Mouse (Mus musculus): ENCODE results near the gene Mcl1. TPM values are rescaled to one million over a fixed set of nuclear protein-coding genes. Genes with fewer than 3 reads are reported as not detected.

Gene Mcl1
- polyA plus RNA-seq, 1 experiment from 2014 or later = 42.3 TPM

DNA sequence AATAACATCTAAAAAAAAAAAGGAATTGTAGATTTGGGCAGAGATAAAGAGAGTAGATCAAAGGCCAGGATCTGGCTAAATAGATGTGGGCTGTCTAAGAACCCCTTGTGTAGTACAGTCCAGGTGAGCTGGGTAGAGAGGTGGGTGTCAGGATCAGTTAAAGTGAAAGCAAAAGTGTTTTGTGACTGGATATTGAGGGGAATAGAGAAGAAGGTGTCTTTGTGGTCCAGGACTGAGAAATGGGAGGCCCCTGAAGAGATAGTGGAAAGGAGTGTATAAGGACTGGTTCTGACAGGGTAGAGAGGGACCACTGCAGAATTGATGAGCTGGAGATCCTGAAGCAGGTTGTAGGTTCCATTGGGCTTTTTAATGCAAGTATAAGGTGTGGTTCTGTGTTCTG, 51.4 kb downstream of the Mcl1 start:
- ATAC-seq (ENCODE audit: low FRiP score, low read depth) = no peak

More for the DNA sequence above, 51.4 kb downstream of the Mcl1 start:
- Histone ChIP-seq H3K4me2 (replicated peaks) (no peak overlapping the region), H3K27ac (no peak overlapping the region), H3K9ac (no peak overlapping the region), H3K4me1 (no peaks in the 10 kb centered on the region), H3K36me3 (no peaks in the 10 kb centered on the region; the same call in 1 of the 2 replicates), H3K4me3 (no peak overlapping the region), H3K27me3 (no peaks in the 10 kb centered on the region), H3K9me3 (no peaks in the 10 kb centered on the region; the same call in 1 of the 2 replicates)

Other genes starting within 250 kb of the Mcl1 start
- gene Arnt, start 224.4 kb upstream of the Mcl1 start, polyA plus RNA-seq (2015; fragmentation: Nextera tagmentation; extraction: Ambion mirVana) = 53.5 and 56.1 TPM in 2 replicates
- 32.7 and 37.8 TPM in 2 replicates for gene Ctsk, start 159.5 kb upstream of the Mcl1 start, polyA plus RNA-seq (2015; fragmentation: Nextera tagmentation; extraction: Ambion mirVana)
- 12.0 and 14.4 TPM in 2 replicates for gene Ctss, start 132.0 kb upstream of the Mcl1 start, polyA plus RNA-seq (2015; fragmentation: Nextera tagmentation; extraction: Ambion mirVana)
- gene Hormad1, start 99.1 kb upstream of the Mcl1 start, polyA plus RNA-seq (2015; fragmentation: Nextera tagmentation; extraction: Ambion mirVana) = not detected in 2 replicates
- 32.3 and 33.6 TPM in 2 replicates for gene Golph3l, start 69.9 kb upstream of the Mcl1 start, polyA plus RNA-seq (2015; fragmentation: Nextera tagmentation; extraction: Ambion mirVana)
- gene Ensa, start 33.8 kb upstream of the Mcl1 start, polyA plus RNA-seq (2015; fragmentation: Nextera tagmentation; extraction: Ambion mirVana) = 86.8 and 91.5 TPM in 2 replicates
- gene Adamtsl4, start 29.1 kb downstream of the Mcl1 start, polyA plus RNA-seq (2015; fragmentation: Nextera tagmentation; extraction: Ambion mirVana) = 2.7 and 4.1 TPM in 2 replicates
- 4.8 and 6.0 TPM in 2 replicates for gene Ecm1, start 80.8 kb downstream of the Mcl1 start, polyA plus RNA-seq (2015; fragmentation: Nextera tagmentation; extraction: Ambion mirVana)
- gene Tars2, start 101.4 kb downstream of the Mcl1 start, polyA plus RNA-seq (2015; fragmentation: Nextera tagmentation; extraction: Ambion mirVana) = 47.6 and 47.8 TPM in 2 replicates
- gene Rprd2, start 160.1 kb downstream of the Mcl1 start, polyA plus RNA-seq (2015; fragmentation: Nextera tagmentation; extraction: Ambion mirVana) = 22.3 and 24.5 TPM in 2 replicates
- 52.3 and 62.3 TPM in 2 replicates for gene Prpf3, start 197.1 kb downstream of the Mcl1 start, polyA plus RNA-seq (2015; fragmentation: Nextera tagmentation; extraction: Ambion mirVana)
- gene Mrps21, start 212.7 kb downstream of the Mcl1 start, polyA plus RNA-seq (2015; fragmentation: Nextera tagmentation; extraction: Ambion mirVana) = 311 and 318 TPM in 2 replicates
- 9.7 and 10.2 TPM in 2 replicates for gene Ciart, start 223.5 kb downstream of the Mcl1 start, polyA plus RNA-seq (2015; fragmentation: Nextera tagmentation; extraction: Ambion mirVana)
- gene BC028528, start 233.2 kb downstream of the Mcl1 start, polyA plus RNA-seq (2015; fragmentation: Nextera tagmentation; extraction: Ambion mirVana) = 14.5 and 16.1 TPM in 2 replicates
- gene Aph1a, start 235.2 kb downstream of the Mcl1 start, polyA plus RNA-seq (2015; fragmentation: Nextera tagmentation; extraction: Ambion mirVana) = 30.2 and 30.9 TPM in 2 replicates
- 36.8 and 37.0 TPM in 2 replicates for gene Car14, start 245.9 kb downstream of the Mcl1 start, polyA plus RNA-seq (2015; fragmentation: Nextera tagmentation; extraction: Ambion mirVana)